Mouse (Mus musculus): ENCODE results near the gene Zdhhc7.

DNA sequence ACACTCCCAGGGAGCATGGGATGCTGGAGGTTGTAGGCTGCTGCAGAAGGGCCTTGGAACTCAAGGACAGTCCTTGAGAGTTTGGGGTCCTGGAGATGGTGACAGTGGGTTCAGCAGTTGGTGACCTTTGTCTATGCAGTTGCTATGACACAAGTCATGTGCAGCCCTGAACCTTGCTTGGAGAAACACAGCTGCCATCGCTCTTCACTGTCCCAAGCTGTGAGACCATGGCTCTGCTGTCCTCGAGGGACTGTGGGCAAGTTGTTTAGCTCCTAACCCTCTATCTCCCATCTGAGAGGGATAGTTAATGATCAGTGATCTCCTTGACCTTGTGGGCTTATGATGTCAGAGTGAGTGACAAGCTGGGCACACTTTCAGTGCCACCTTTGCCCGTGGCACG lies 64.7 kb downstream of the Zdhhc7 start:
- TF ChIP-seq CTCF (conservative IDR thresholded peaks at IDR 0.05; ENCODE audit: low read length) (no peak), POU5F1 (IDR thresholded peaks at IDR 0.05; ENCODE audit: borderline replicate concordance, low read length) (no peak)

Data from E14TG2a.4 (cell line).